Comparison of ENCODE assay signal across 7 mouse cellular contexts in genomic region chr7:126949403-126949792, GRCm38 (mm10). TPM values are rescaled to one million over a fixed set of nuclear protein-coding genes. Genes with fewer than 3 reads are reported as not detected.
DNase-seq lines count a peak whose midpoint lies in the region; ATAC-seq lines count a peak whose summit lies in the region.

Gene Asphd1 (minus strand): TSS chr7:126949582.

- ATAC-seq in megakaryocyte, adult 5-6 weeks (ENCODE audit: poor library complexity, severe bottlenecking), result no peak
- ATAC-seq in forebrain, embryonic 13.5 days, result peak; percentile 70

- peaks cover 31% of the 10 kb centered on the region for H3K36me3 ChIP-seq in megakaryocyte, embryonic 14.5 days (replicated peaks; ENCODE audit: low read length)
- peaks cover 19% of the 10 kb centered on the region for H3K36me3 ChIP-seq in forebrain, embryonic 13.5 days (ENCODE audit: poor library complexity, severe bottlenecking)
- peaks cover 15% of the 10 kb centered on the region for H3K36me3 ChIP-seq in midbrain, embryonic 10.5 days

- 2% methylated on average over 20 of the region's 21 CpGs for WGBS in forebrain, embryonic 13.5 days
- under 1% methylated on average over 21 of the region's 21 CpGs for WGBS in midbrain, embryonic 10.5 days

- peak; percentile 66 for DNase-seq in layer of hippocampus, adult 18-20 months (ENCODE audit: low spot score in 2 of 2)
- no peak for DNase-seq in midbrain, embryonic 10.5 days (ENCODE audit: low spot score)
- DNase-seq in ovary, adult 18-20 months (ENCODE audit: low spot score), result no peak
- no peak for DNase-seq in thymus, postnatal 0 days (ENCODE audit: low spot score)

- peak within 1 kb of the TSS; percentile 98 for H3K4me2 ChIP-seq in forebrain, embryonic 13.5 days

- peaks cover 56% of the 10 kb centered on the region for H3K27me3 ChIP-seq in megakaryocyte, embryonic 14.5 days (replicated peaks)
- H3K27me3 ChIP-seq in forebrain, embryonic 13.5 days, result peaks cover 35% of the 10 kb centered on the region
- peaks cover 54% of the 10 kb centered on the region for H3K27me3 ChIP-seq in midbrain, embryonic 10.5 days (ENCODE audit: low read depth, poor library complexity, severe bottlenecking)

- H3K4me3 ChIP-seq in megakaryocyte, embryonic 14.5 days (replicated peaks), result peak within 1 kb of the TSS; percentile 89
- peak within 1 kb of the TSS; percentile 60 for H3K4me3 ChIP-seq in forebrain, embryonic 13.5 days
- peak within 1 kb of the TSS; percentile 66 for H3K4me3 ChIP-seq in midbrain, embryonic 10.5 days

- H3K4me1 ChIP-seq in megakaryocyte, embryonic 14.5 days, result peaks cover 30% of the 10 kb centered on the region
- H3K4me1 ChIP-seq in forebrain, embryonic 13.5 days, result peaks cover 47% of the 10 kb centered on the region
- H3K4me1 ChIP-seq in midbrain, embryonic 10.5 days, result peaks cover 37% of the 10 kb centered on the region

- H3K27ac ChIP-seq in forebrain, embryonic 13.5 days, result peak within 1 kb of the TSS; percentile 87
- H3K27ac ChIP-seq in midbrain, embryonic 10.5 days (replicated peaks), result peak within 1 kb of the TSS; percentile 76

- H3K9me3 ChIP-seq in megakaryocyte, embryonic 14.5 days, result no peaks in the 10 kb centered on the region
- H3K9me3 ChIP-seq in forebrain, embryonic 13.5 days (replicated peaks), result no peaks in the 10 kb centered on the region
- H3K9me3 ChIP-seq in midbrain, embryonic 10.5 days (replicated peaks), result no peaks in the 10 kb centered on the region

- H3K9ac ChIP-seq in forebrain, embryonic 13.5 days, result peak within 1 kb of the TSS; percentile 77

RNA-seq across cellular contexts. Expression of gene Asphd1, which starts in this region (rescaled TPM):
- polyA plus RNA-seq in megakaryocyte, embryonic 14.5 days (2012; ENCODE audit: insufficient read depth, low replicate concordance), result not detected in 2 replicates
- total RNA-seq in megakaryocyte, adult 5-6 weeks (2015), result not detected in 2 replicates
- not detected in 2 replicates for total RNA-seq in megakaryocyte, adult 5-6 weeks (2017)
- polyA plus RNA-seq in forebrain, embryonic 13.5 days (2015; fragmentation: Nextera tagmentation; extraction: Ambion mirVana), result 2.5 and 5.1 TPM in 2 replicates
- total RNA-seq in layer of hippocampus, adult 18-20 months (2021), result 10 to 100 TPM; 33.3 to 33.7 TPM
- polyA plus RNA-seq in midbrain, embryonic 10.5 days (2016; fragmentation: Nextera tagmentation; extraction: Ambion mirVana), result 0.25 and 0.76 TPM in 2 replicates
- polyA plus RNA-seq in thymus, postnatal 0 days (2015; fragmentation: Nextera tagmentation; extraction: Ambion mirVana), result not detected in 2 replicates

Comparison
In these comparisons a context has a peak if more than half of its experiments do, and no peak if none do; other contexts are left out.
1. RNA of gene Asphd1 (total RNA-seq): 33.3 to 33.7 TPM in layer of hippocampus, adult 18-20 months; not detected in megakaryocyte, adult 5-6 weeks; every median in the first group is over 10 times any median in the second.
2. DNase-seq: peak in layer of hippocampus, adult 18-20 months (2 of 2); none in midbrain, embryonic 10.5 days (single experiment), ovary, adult 18-20 months (single experiment) and thymus, postnatal 0 days (single experiment).
3. Peak in every context shown above with its lines, with median percentiles within 50 percentile points of each other: H3K4me3 ChIP-seq.